Comparison of ENCODE assay signal across 14 mouse cellular contexts in the genomic region with DNA sequence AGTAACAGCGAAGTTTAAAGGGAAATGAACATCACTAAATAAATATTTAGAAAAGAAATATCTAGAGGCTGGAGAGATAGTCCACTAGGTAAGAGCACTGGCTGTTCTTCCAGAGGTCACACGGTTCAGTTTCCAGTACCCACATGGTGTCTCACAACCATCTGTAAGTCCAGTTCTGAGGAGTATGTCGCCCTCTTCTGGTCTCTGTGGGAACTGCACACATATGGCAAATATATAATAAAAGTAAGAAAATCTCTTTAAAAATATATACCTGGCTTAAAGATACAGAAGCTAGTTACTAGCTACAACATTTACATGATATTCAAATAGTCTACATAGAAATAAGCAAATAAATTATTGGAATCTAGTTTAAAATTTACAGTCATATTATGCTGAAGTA.
DNase-seq lines count a peak whose midpoint lies in the region; ATAC-seq and TF ChIP-seq lines count a peak whose summit lies in the region.
"Had no signal": no experiment of that assay in that cellular context is flagged by ENCODE, and none has a peak within 500 bp of the region (broad histone marks: within the 10 kb centered on the region; RNA-seq: fewer than 3 reads in every experiment).

No protein-coding gene starts in this region.

- H3K4me3 ChIP-seq in lung, embryonic 14.5 days (ENCODE audit: low read depth, low read length), result no peak overlapping the region
- no peak overlapping the region for H3K4me3 ChIP-seq in E14TG2a.4 (replicated peaks; ENCODE audit: low read length)
- H3K4me3 ChIP-seq in forebrain, embryonic 14.5 days (ENCODE audit: low read depth, low read length), result no peak overlapping the region
- H3K4me3 ChIP-seq: erythroblast, embryonic 14.5 days; liver, embryonic 13.5 days; myocyte had no signal

- no peaks in the 10 kb centered on the region for H3K27me3 ChIP-seq in lung, embryonic 14.5 days (ENCODE audit: insufficient read depth, low read length)
- 0 out of 2 replicates have a peak, but pooled peaks cover 3% of the 10 kb centered on the region for H3K27me3 ChIP-seq in E14TG2a.4 (ENCODE audit: insufficient read depth, low read length)
- no peaks in the 10 kb centered on the region for H3K27me3 ChIP-seq in forebrain, embryonic 14.5 days (replicated peaks; ENCODE audit: control insufficient read depth, insufficient read depth, low read length)
- H3K27me3 ChIP-seq: liver, embryonic 13.5 days had no signal

- H3K36me3 ChIP-seq in lung, embryonic 14.5 days (ENCODE audit: insufficient read depth), result no peaks in the 10 kb centered on the region
- H3K36me3 ChIP-seq in E14TG2a.4 (ENCODE audit: insufficient read depth, low read length), result no peaks in the 10 kb centered on the region
- H3K36me3 ChIP-seq in forebrain, embryonic 14.5 days (ENCODE audit: control insufficient read depth, insufficient read depth, low read length), result no peaks in the 10 kb centered on the region
- H3K36me3 ChIP-seq: liver, embryonic 13.5 days had no signal

- H3K4me1 ChIP-seq in lung, embryonic 14.5 days (ENCODE audit: insufficient read depth), result no peaks in the 10 kb centered on the region
- 0 out of 2 replicates have a peak, but pooled peaks cover 8% of the 10 kb centered on the region for H3K4me1 ChIP-seq in E14TG2a.4 (replicated peaks; ENCODE audit: low read depth, low read length)
- H3K4me1 ChIP-seq in forebrain, embryonic 14.5 days (ENCODE audit: control insufficient read depth, insufficient read depth, low read length), result no peaks in the 10 kb centered on the region

- TF ChIP-seq CTCF in lung, embryonic 14.5 days (IDR thresholded peaks at IDR 0.05; ENCODE audit: low read depth), result peak; percentile 50
- TF ChIP-seq CTCF in E14TG2a.4 (conservative IDR thresholded peaks at IDR 0.05; ENCODE audit: low read length), result peak; percentile 82

- no peak for ATAC-seq in lung, embryonic 14.5 days (ENCODE audit: insufficient read depth)
- ATAC-seq in forebrain, embryonic 14.5 days, result no peak

- no peaks in the 10 kb centered on the region; the same call in 1 of the 2 replicates for H3K9me3 ChIP-seq in lung, embryonic 14.5 days (ENCODE audit: low read depth, low read length)
- H3K9me3 ChIP-seq in E14TG2a.4 (ENCODE audit: low read length), result no peaks in the 10 kb centered on the region
- H3K9me3 ChIP-seq in forebrain, embryonic 14.5 days (replicated peaks; ENCODE audit: control insufficient read depth, low read length), result no peaks in the 10 kb centered on the region
- H3K9me3 ChIP-seq: liver, embryonic 13.5 days had no signal

- DNase-seq in heart, adult 11 months, result peak; percentile 19
- DNase-seq in heart, postnatal 4 days, result no peak
- DNase-seq in lung, embryonic 14.5 days, result no peak
- DNase-seq in lung, postnatal 36 days, result no peak
- DNase-seq in c-Kit-positive CD71-positive TER-119-positive erythroid progenitor cells, embryonic 14.5 days (ENCODE audit: low spot score), result peak; percentile 9
- DNase-seq in frontal cortex, postnatal 25 days (ENCODE audit: low spot score in 2 of 2), result no peak
- DNase-seq in forebrain, embryonic 14.5 days (ENCODE audit: low spot score), result no peak
- DNase-seq: kidney, postnatal 14 days; liver, embryonic 13.5 days had no signal

- H3K4me2 ChIP-seq in lung, embryonic 14.5 days, result no peak overlapping the region
- H3K4me2 ChIP-seq in forebrain, embryonic 14.5 days (ENCODE audit: low read length), result no peak overlapping the region
- H3K4me2 ChIP-seq: heart, embryonic 11.5 days; hindbrain, embryonic 14.5 days; liver, embryonic 13.5 days had no signal

- no peak overlapping the region for H3K27ac ChIP-seq in lung, embryonic 14.5 days (ENCODE audit: low read depth)
- H3K27ac ChIP-seq in forebrain, embryonic 14.5 days (ENCODE audit: low read depth, low read length), result no peak overlapping the region
- H3K27ac ChIP-seq: hindbrain, embryonic 14.5 days; liver, embryonic 13.5 days had no signal

- no peak overlapping the region for H3K9ac ChIP-seq in lung, embryonic 14.5 days
- H3K9ac ChIP-seq in forebrain, embryonic 14.5 days (ENCODE audit: low read length), result no peak overlapping the region
- H3K9ac ChIP-seq: hindbrain, embryonic 14.5 days; liver, embryonic 13.5 days had no signal

- WGBS in lung, embryonic 14.5 days, result 68% methylated on average over 3 of the region's 3 CpGs
- 64% methylated on average over 3 of the region's 3 CpGs for WGBS in forebrain, embryonic 14.5 days

Comparison
In these comparisons a context has a peak if more than half of its experiments do, and no peak if none do; other contexts are left out.
1. DNase-seq: peak in heart, adult 11 months (single experiment) and c-Kit-positive CD71-positive TER-119-positive erythroid progenitor cells, embryonic 14.5 days (single experiment); none in heart, postnatal 4 days (single experiment), lung, embryonic 14.5 days (single experiment), lung, postnatal 36 days (single experiment), frontal cortex, postnatal 25 days (0 of 2) and forebrain, embryonic 14.5 days (single experiment).